Mouse (Mus musculus) midbrain, postnatal 0 days (tissue): Measurements from ENCODE around the gene Cers5. TPM values are rescaled to one million over a fixed set of nuclear protein-coding genes. Genes with fewer than 3 reads are reported as not detected.

Source experiments
- ATAC-seq: fragments of 200-750 bp; cut with Nextera tagmentation; 2 replicates; pipeline ENCODE4 v1.8.0; 2017; ENCODE audit warnings: moderate number of reproducible peaks, mild to moderate bottlenecking, moderate TSS enrichment, moderate library complexity; ENCODE audit not compliant: low FRiP score
- DNase-seq: peaks from one replicate; pipeline ENCODE4 v3.0.0-alpha.2; 2015; ENCODE audit warnings: low spot score
- H3K27ac ChIP-seq: fragments of 300-500 bp; sonication (generic); 2 replicates; pipeline ENCODE4 v1.5.1; 2014; ENCODE audit warnings: low read depth, mild to moderate bottlenecking, low read length, mixed read lengths
- H3K27me3 ChIP-seq: fragments of 300-500 bp; sonication (generic); 2 replicates; pipeline ENCODE4 v1.6.1; 2014; ENCODE audit warnings: low read length, control low read depth, mixed read lengths; ENCODE audit not compliant: insufficient read depth
- H3K36me3 ChIP-seq: fragments of 300-500 bp; sonication (generic); 2 replicates; pipeline ENCODE4 v1.6.1; 2014; ENCODE audit warnings: low read length, control low read depth, mixed read lengths; ENCODE audit not compliant: insufficient read depth
- H3K4me1 ChIP-seq: fragments of 300-500 bp; sonication (generic); 2 replicates; pipeline ENCODE4 v1.6.1; 2014; ENCODE audit warnings: mild to moderate bottlenecking, control low read depth, antibody characterized with exemption, low read length, mixed read lengths; ENCODE audit not compliant: insufficient read depth
- H3K4me2 ChIP-seq: fragments of 300-500 bp; sonication (generic); 2 replicates; pipeline ENCODE4 v1.6.1; 2014; ENCODE audit warnings: low read depth, mild to moderate bottlenecking, low read length, mixed read lengths; ENCODE audit not compliant: poor library complexity, severe bottlenecking
- H3K4me3 ChIP-seq: fragments of 300-500 bp; sonication (generic); 2 replicates; pipeline ENCODE4 v1.5.1; 2014; ENCODE audit warnings: low read depth, mild to moderate bottlenecking, low read length, moderate library complexity
- H3K9ac ChIP-seq: fragments of 300-500 bp; sonication (generic); replicated peaks from 2 replicates; pipeline ENCODE4 v1.6.1; 2014; ENCODE audit warnings: mild to moderate bottlenecking, low read length, moderate library complexity, mixed read lengths; ENCODE audit not compliant: poor library complexity, severe bottlenecking
- H3K9me3 ChIP-seq: fragments of 300-500 bp; sonication (generic); 2 replicates; pipeline ENCODE4 v1.6.1; 2016; ENCODE audit warnings: low read length, control low read depth
- CTCF ChIP-seq: IDR thresholded peaks from 2 replicates; pipeline ENCODE4 v1.5.1; 2016; ENCODE audit warnings: antibody characterized with exemption, mild to moderate bottlenecking
- WGBS: fragments of 180-500 bp; shearing (Covaris S2); extraction: QIAGEN DNeasy Blood & Tissue Kit; methylation state at CpG from one replicate; pipeline ENCODE4 v1.1.7; 2014; 5-methylcytosine and 5-hydroxymethylcytosine counted together
- polyA plus RNA-seq: library from polyadenylated mRNA; unstranded; fragments of >200 nt; fragmentation: Nextera tagmentation; extraction: Ambion mirVana; gene quantifications from 2 replicates; pipeline ENCODE4 v1.2.1, GENCODE M21; 2015
- total RNA-seq: library from RNA; depleted of rRNA; stranded (reverse); fragments of >200 nt; gene quantifications from 2 replicates; pipeline ENCODE4 v1.2.3, GENCODE M21; 2014

Gene Cers5
- total and polyA plus RNA-seq, 2 experiments from 2014 or later: 76.8 to 94.2 TPM

DNA sequence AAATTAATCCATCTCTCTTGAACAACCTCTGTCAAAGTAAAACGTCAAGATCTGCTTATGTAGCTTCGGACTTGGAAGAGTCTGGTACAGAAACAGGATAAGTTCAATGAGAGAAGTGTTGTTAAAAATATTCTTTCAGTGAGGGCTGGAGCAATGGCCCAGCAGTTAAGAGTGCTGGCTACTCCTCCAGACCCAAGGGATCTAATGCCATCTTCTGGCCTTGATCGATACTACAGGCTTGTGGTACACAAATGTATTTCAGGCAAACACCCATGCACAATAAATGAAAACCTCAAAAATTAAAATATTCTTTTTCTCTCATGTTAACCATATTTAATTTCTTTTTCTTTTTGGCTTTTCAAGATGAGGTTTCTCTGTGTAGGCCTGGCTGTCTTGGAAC, 23.4 kb upstream of the Cers5 start:
- H3K4me1 ChIP-seq: no peaks in the 10 kb centered on the region
- no peak overlapping the region for H3K9ac ChIP-seq
- no peaks in the 10 kb centered on the region; the same call in 1 of the 2 replicates for H3K27me3 ChIP-seq
- no peaks in the 10 kb centered on the region for H3K9me3 ChIP-seq
- DNase-seq: no peak
- 89% methylated on average over 3 of the region's 3 CpGs for WGBS
- no peak overlapping the region for H3K4me2 ChIP-seq
- H3K4me3 ChIP-seq: no peak overlapping the region
- no peaks in the 10 kb centered on the region for H3K36me3 ChIP-seq
- TF ChIP-seq CTCF: peak; percentile 60
- no peak overlapping the region for H3K27ac ChIP-seq
- no peak for ATAC-seq

DNA sequence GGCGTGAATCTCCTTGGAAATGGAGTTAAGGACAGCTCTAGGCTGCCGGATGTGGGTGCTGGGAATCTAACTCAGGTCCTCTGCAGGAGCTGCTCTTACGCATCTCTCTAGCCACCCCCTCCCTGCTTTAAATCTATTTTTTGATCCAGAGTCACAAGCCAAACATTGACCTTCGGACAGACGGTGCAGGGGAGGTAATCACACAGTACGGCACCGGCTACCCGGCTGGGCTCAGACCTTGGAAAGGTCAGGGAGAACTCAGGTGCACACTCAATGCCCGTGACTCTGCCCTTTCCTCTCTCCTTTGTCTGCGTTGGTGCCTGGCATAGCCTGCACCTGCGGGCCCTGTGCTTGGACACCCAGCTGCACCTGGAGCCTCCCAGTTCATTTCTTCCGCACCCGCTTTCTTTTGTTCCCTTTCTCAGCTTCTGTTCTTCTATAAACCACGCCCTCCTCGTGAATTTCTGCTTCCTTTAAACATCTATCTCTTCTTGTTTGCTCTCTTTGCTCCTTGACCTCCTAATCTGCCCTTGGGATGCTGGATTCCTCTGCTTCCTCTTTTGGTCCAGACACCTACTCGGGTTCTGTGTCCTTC, 19.6 kb upstream of the Cers5 start:
- no peaks in the 10 kb centered on the region for H3K9me3 ChIP-seq
- peaks cover 2% of the 10 kb centered on the region; the same call in 1 of the 2 replicates for H3K4me1 ChIP-seq
- no peak overlapping the region for H3K4me2 ChIP-seq
- H3K27me3 ChIP-seq: no peaks in the 10 kb centered on the region
- no peak overlapping the region for H3K9ac ChIP-seq
- DNase-seq (no peak), ATAC-seq (no peak)
- TF ChIP-seq CTCF: no peak
- H3K4me3 ChIP-seq: no peak overlapping the region
- 95% methylated on average over 16 of the region's 16 CpGs for WGBS
- no peak overlapping the region for H3K27ac ChIP-seq
- no peaks in the 10 kb centered on the region for H3K36me3 ChIP-seq

DNA sequence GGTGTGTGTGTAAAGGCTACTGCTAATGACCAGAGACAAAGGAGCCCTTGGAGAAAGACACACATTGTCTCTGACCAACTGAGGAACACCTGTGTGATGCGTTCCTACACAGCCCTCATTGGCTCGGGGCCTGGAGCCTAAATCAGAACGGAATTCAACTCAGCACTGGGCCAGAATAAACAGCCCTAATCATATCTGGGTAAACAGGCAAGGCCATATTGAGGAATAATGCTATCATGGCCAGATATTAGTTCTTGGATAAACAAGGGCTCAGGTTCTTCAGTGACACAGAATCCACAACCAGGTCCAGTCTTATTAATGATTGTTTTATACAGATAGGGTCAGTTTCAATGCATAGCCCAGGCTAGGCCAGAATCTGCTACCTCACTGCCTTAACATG, 18.3 kb upstream of the Cers5 start:
- Histone ChIP-seq H3K27me3 (no peaks in the 10 kb centered on the region), H3K4me3 (no peak overlapping the region), H3K4me2 (no peak overlapping the region), H3K36me3 (no peaks in the 10 kb centered on the region), H3K9ac (no peak overlapping the region), H3K27ac (no peak overlapping the region), H3K4me1 (peaks cover 2% of the 10 kb centered on the region; the same call in 1 of the 2 replicates), H3K9me3 (no peaks in the 10 kb centered on the region)
- no peak for TF ChIP-seq CTCF
- whole genome bisulfite sequencing: 84% methylated on average over 3 of the region's 3 CpGs
- no peak for DNase-seq
- ATAC-seq: no peak

DNA sequence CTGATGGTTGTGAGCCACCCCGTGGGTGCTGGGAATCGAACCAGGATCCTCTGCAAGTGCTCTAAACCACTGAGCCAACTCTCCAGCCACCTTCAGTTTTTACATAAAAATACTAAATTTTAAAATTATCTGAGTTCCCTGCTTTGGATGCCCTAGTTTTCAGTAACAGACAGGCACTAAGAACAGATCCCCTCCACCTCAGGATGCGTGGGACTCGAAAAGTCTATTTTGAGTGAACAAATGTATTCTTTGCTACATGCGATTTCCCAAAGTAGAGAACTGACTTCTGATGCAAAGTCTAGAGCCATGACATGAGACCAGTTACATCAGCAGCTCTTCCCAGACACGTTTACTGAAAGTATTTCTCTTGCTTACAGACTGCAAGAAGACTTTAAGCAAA, 17.8 kb upstream of the Cers5 start:
- H3K4me2 ChIP-seq: no peak overlapping the region
- H3K27ac ChIP-seq: no peak overlapping the region
- ATAC-seq (no peak), DNase-seq (no peak)
- H3K9ac ChIP-seq: no peak overlapping the region
- TF ChIP-seq CTCF: no peak
- 94% methylated on average over 6 of the region's 6 CpGs for WGBS
- no peaks in the 10 kb centered on the region for H3K36me3 ChIP-seq
- peaks cover 2% of the 10 kb centered on the region; the same call in 1 of the 2 replicates for H3K4me1 ChIP-seq
- no peak overlapping the region for H3K4me3 ChIP-seq
- H3K9me3 ChIP-seq: no peaks in the 10 kb centered on the region
- H3K27me3 ChIP-seq: no peaks in the 10 kb centered on the region

DNA sequence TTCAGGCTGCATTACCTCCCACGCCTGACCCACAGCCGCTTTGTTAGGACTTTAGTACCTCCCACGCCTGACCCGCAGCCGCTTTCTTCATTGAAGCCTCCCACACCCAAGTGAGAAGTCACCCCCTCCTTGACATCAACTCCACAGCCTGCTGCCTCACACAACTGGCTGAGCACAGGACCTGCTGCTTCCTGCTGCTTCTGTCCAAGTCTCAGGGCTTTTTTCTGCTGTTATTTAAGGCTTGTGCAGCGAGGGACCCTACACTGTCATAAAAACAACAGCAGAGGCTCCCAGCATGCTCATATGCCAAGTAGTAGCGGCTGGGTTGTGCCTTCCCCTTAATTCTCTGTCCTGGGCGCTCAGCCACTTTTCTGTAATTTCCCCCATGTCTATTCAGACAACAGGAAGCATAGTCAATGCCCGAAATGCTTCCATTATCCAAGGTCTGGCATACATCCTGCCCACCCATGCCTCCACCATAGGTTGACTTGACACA, 15.0 kb upstream of the Cers5 start:
- Histone ChIP-seq H3K27me3 (no peaks in the 10 kb centered on the region), H3K4me1 (peaks cover 2% of the 10 kb centered on the region; the same call in 1 of the 2 replicates), H3K4me3 (no peak overlapping the region), H3K9me3 (no peaks in the 10 kb centered on the region), H3K9ac (no peak overlapping the region; the same call in 1 of the 2 replicates), H3K27ac (0 out of 2 replicates have a peak overlapping the region, but pooled peaks have one; percentile 21), H3K36me3 (peaks cover 5% of the 10 kb centered on the region; the same call in 1 of the 2 replicates), H3K4me2 (no peak overlapping the region)
- 67% methylated on average over 9 of the region's 9 CpGs for WGBS
- DNase-seq (peak; percentile 74), ATAC-seq (no peak)
- no peak for TF ChIP-seq CTCF

DNA sequence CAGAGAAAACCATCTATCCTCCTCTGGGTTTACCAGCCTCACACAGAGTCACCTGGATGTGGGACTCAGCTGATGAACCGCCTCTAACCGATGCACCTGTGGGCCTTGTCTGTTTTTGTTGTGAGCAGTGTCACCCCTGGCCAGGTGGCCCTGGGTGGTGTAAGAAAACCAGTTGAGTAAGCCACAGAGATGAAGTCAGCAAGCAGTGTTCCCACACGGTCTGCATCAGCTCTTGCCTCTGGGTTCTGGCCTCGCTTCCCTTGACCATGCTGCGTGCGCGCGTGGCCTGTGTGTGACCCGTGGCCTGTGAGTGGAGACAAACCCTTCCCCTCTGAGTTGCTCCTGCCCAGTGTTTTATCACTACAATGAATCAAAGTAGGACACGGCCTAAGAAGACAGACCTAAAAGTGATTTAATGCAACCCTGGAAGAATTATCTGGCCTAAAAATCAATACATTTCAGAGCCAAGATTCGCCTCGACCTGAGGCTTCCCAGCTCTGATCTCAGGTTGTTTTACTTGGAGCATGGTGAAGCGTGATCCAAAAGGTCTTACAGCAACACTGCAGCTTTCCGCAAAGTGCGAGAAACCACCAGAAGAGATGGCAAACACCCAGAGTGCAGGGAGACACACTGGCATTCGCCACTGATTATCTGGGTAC, 6.1 kb upstream of the Cers5 start:
- Histone ChIP-seq H3K36me3 (peaks cover 12% of the 10 kb centered on the region), H3K9ac (no peak overlapping the region), H3K9me3 (no peaks in the 10 kb centered on the region), H3K4me3 (no peak overlapping the region), H3K4me1 (no peaks in the 10 kb centered on the region), H3K4me2 (no peak overlapping the region), H3K27me3 (no peaks in the 10 kb centered on the region), H3K27ac (no peak overlapping the region)
- no peak for TF ChIP-seq CTCF
- WGBS: 94% methylated on average over 16 of the region's 16 CpGs
- DNase-seq: no peak
- ATAC-seq: no peak
